Mouse (Mus musculus): ENCODE results near the gene Baiap2l2.

Gene Baiap2l2

DNA sequence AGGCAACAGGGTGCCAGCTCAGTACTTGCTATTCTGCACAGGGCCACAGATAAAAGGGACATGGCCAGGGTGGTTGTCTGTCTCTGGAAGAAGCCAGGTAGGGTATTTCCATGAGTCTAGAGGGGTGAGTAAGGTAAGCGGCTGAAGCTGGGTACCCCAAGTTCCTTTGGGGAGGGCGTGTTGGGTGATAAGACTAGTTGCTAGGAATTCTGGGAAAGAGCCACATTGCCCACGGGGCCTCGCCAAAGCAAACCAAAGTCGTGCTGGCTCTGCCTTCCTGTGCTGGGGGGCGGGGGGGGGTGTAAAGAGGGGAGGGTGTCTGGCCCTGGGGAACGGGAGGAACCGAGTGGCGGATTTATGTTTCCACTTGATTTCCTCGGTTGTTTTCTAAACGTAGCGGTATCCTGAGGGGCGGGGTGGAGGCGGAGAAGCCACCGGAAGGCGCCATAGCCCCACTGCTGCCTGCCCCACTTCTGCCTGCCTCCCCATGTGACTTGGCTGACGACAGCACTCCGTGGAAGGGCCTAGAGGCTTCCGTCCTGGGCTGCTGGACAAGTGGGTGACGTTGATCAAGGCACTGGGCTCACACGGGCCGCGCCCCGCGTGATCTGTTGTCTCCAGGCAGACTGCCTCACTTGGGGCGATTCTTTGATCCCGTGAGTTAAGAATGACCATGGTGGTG lies 76.4 kb downstream of the Baiap2l2 start:
- no peak for DNase-seq

DNA sequence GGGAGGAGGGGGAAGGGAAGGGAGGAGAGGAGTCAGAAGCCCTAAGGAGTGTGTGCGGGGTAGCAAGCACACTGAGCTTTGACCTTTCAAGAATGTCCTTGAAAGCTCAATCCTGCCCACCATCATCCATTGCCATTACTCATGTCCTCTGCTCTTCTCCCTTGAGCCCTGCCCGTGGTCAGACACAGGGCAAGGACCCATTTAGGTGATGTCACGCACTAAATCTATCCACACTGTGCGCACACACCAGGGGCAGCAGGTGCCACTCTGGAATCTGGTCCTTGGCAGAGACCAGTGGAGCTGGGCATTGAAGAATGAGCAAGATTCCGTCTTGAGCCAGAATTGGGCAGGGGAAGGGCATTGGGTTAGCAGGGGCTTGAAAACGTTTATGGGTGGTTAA lies 77.1 kb downstream of the Baiap2l2 start:
- no peak for DNase-seq

Data from cerebellum, adult 8-10 months (tissue).